Mouse (Mus musculus) adrenal gland, postnatal 25 days (tissue): ENCODE results near the gene Olfml2b. TPM values are rescaled to one million over a fixed set of nuclear protein-coding genes. Genes with fewer than 3 reads are reported as not detected.

ENCODE experiments used
- total RNA-seq: library from RNA; stranded (reverse); gene quantifications from 2 replicates; pipeline ENCODE4 v1.2.3, GENCODE M21; 2021

Olfml2b gene
- total RNA-seq, 1 experiment from 2014 or later = 6.7 TPM

Other genes starting within 250 kb of the Olfml2b start
- 20.1 and 31.1 TPM in 2 replicates for gene Nos1ap, start 54.7 kb upstream of the Olfml2b start, total RNA-seq
- 34.5 and 34.8 TPM in 2 replicates for gene Atf6, start 223.2 kb downstream of the Olfml2b start, total RNA-seq
- gene Gm26620, start 240.5 kb downstream of the Olfml2b start, total RNA-seq = 0.55 TPM in 1 of 2 replicates, not detected in the other
- gene Dusp12, start 241.0 kb downstream of the Olfml2b start, total RNA-seq = 18.9 and 19.4 TPM in 2 replicates